Mouse (Mus musculus): ENCODE data around the gene Luc7l3.

GRCm38 (mm10) chr11:94350337-94350736 is 28.5 kb upstream of the Luc7l3 start:
- TF ChIP-seq POLR2A (IDR thresholded peaks at IDR 0.05; ENCODE audit: borderline replicate concordance, insufficient read depth, low read length) (no peak), CTCF (IDR thresholded peaks at IDR 0.05; ENCODE audit: borderline replicate concordance, insufficient read depth, low read depth, low read length) (no peak)
